Mouse (Mus musculus) forebrain, embryonic 12.5 days (tissue): Measurements from ENCODE around the gene Tepp. TPM values are rescaled to one million over a fixed set of nuclear protein-coding genes. Genes with fewer than 3 reads are reported as not detected.

ENCODE experiments used
- ATAC-seq: fragments of 200-750 bp; cut with Nextera tagmentation; 2 replicates; pipeline ENCODE4 v1.8.0; 2017; ENCODE audit warnings: moderate TSS enrichment; ENCODE audit not compliant: low FRiP score
- H3K27ac ChIP-seq: fragments of 300-500 bp; sonication (generic); 2 replicates; pipeline ENCODE4 v1.5.1; 2016; ENCODE audit warnings: mild to moderate bottlenecking
- H3K27me3 ChIP-seq: fragments of 300-500 bp; sonication (generic); 2 replicates; pipeline ENCODE4 v1.6.1; 2016; ENCODE audit warnings: mild to moderate bottlenecking
- H3K36me3 ChIP-seq: fragments of 300-500 bp; sonication (generic); replicated peaks from 2 replicates; pipeline ENCODE4 v1.6.1; 2016; ENCODE audit warnings: mild to moderate bottlenecking
- H3K4me1 ChIP-seq: fragments of 300-500 bp; sonication (generic); 2 replicates; pipeline ENCODE4 v1.6.1; 2016
- H3K4me2 ChIP-seq: fragments of 300-500 bp; sonication (generic); 2 replicates; pipeline ENCODE4 v1.6.1; 2016; ENCODE audit warnings: mild to moderate bottlenecking, moderate library complexity
- H3K4me3 ChIP-seq: fragments of 300-500 bp; sonication (generic); replicated peaks from 2 replicates; pipeline ENCODE4 v1.5.1; 2016; ENCODE audit warnings: mild to moderate bottlenecking
- H3K9ac ChIP-seq: fragments of 300-500 bp; sonication (generic); 2 replicates; pipeline ENCODE4 v1.6.1; 2016; ENCODE audit warnings: mild to moderate bottlenecking
- H3K9me3 ChIP-seq: fragments of 300-500 bp; sonication (generic); 2 replicates; pipeline ENCODE4 v1.6.1; 2016
- WGBS: fragments of 180-500 bp; shearing (Covaris S2); methylation state at CpG from one replicate; pipeline ENCODE4 v1.1.7; 2016; 5-methylcytosine and 5-hydroxymethylcytosine counted together
- polyA plus RNA-seq: library from polyadenylated mRNA; unstranded; fragments of >200 nt; fragmentation: Nextera tagmentation; extraction: Ambion mirVana; gene quantifications from 2 replicates; pipeline ENCODE4 v1.2.1, GENCODE M21; 2016

Tepp gene
- not detected in 2 replicates for polyA plus RNA-seq

DNA sequence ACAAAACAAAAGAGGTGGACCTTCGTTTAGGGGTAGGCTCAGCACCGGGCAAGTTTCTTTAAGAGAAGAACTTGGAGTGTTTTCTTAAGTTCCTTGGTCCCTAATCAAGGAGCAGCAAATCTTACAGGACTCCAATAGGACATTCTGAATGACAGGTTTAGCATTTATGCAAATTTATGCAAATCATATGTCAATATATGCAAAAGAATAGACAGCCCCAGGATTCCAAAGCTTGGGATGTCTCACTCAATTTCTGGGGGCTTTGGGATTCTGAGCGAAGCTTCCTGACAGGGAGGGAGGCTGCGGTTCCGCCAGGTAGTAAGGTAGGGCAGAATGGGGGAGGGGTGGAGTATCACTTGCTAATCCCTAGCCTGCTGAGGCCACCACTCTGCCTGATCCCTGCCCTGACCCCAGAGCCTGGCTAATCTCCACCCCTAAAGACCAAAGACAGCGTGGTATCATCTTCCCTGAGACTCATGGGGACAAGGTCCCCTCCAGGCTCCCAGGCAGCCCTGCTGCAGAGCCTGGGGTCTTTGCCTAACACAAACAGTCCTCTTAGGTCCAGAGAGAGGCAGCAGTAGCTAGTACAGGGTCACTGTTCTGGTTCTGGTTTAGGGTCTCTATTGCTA, at the start of gene Tepp:
TSS of gene Tepp (plus strand) at position 225 of the 629 bp plus-strand sequence.
- peak; percentile 36 for ATAC-seq
- no peaks in the 10 kb centered on the region for H3K36me3 ChIP-seq
- no peaks in the 10 kb centered on the region for H3K27me3 ChIP-seq
- H3K9ac ChIP-seq: no peak within 1 kb of the TSS
- no peak within 1 kb of the TSS for H3K27ac ChIP-seq
- H3K4me1 ChIP-seq: peaks cover 16% of the 10 kb centered on the region
- no peak within 1 kb of the TSS for H3K4me2 ChIP-seq
- H3K9me3 ChIP-seq: no peaks in the 10 kb centered on the region
- H3K4me3 ChIP-seq: no peak within 1 kb of the TSS
- WGBS: 9% methylated on average over 6 of the region's 6 CpGs

DNA sequence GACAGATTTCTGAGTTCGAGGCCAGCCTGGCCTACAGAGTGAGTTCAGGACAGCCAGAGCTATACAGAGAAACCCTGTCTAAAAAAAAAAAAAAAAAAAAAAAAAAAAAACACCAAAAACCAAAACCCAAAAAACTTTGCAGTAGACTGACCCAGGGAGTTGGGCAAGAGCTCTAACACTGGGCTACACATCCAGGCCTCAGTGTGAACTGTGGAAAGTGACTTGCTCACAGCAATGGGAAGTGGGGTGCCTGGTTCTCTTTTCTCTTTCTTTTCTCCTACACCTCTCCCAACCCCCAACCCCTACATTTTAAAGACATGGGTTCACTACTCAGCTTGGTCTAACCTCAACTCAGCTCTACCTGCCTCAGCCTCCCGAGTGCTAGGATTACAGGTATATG, 48.2 kb upstream of the Tepp start:
- WGBS: 77% methylated on average over 2 of the region's 2 CpGs
- ATAC-seq: no peak
- Histone ChIP-seq H3K4me2 (no peak overlapping the region), H3K9ac (no peak overlapping the region), H3K9me3 (no peaks in the 10 kb centered on the region; the same call in 1 of the 2 replicates), H3K36me3 (no peaks in the 10 kb centered on the region), H3K27ac (no peak overlapping the region), H3K4me3 (no peak overlapping the region), H3K27me3 (no peaks in the 10 kb centered on the region), H3K4me1 (no peaks in the 10 kb centered on the region)

DNA sequence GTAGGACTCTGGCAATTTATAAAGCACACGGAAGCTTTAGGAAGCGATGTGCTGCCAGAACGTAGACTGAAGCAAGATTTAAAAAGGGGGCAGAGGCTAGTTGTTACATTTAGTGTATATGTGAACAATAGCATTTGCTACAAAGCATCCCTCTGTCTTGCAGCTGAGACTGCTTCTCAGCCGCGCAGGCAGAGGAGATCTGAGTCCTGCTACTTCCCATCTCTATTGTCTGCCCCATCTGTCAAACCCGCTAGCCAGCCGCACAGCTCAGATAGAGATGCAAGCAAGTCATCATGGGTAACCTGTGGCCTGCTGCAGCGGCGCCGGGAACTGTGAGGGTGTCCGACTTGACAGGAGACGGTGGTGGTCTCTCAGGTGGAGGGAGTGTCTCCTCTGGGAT, 39.9 kb upstream of the Tepp start:
- Histone ChIP-seq H3K36me3 (no peaks in the 10 kb centered on the region), H3K9ac (no peak overlapping the region), H3K4me3 (no peak overlapping the region), H3K27me3 (no peaks in the 10 kb centered on the region), H3K27ac (no peak overlapping the region), H3K9me3 (no peaks in the 10 kb centered on the region), H3K4me1 (no peaks in the 10 kb centered on the region), H3K4me2 (no peak overlapping the region)
- 66% methylated on average over 12 of the region's 12 CpGs for WGBS
- ATAC-seq: no peak

DNA sequence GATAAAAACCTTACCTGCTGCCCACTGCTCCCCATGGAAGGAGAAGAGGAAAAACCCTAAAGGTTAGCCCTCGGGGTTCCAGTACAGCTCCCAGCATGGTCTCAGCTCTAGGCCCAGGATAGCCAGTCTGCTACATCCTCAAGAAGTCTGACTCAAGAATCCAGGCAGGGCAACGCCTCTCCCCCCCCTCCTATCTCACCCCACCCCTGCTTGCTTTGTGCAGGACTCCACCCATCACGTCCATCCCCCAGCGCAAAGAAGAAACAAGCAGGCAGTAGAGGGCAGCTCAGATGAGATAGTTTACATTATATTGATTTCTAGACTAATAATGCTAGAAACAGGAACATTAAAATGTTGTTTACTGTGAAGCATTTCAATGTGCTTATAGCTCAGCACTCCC, 38.5 kb upstream of the Tepp start:
- Histone ChIP-seq H3K27me3 (no peaks in the 10 kb centered on the region), H3K27ac (no peak overlapping the region), H3K4me1 (no peaks in the 10 kb centered on the region), H3K9me3 (no peaks in the 10 kb centered on the region), H3K36me3 (no peaks in the 10 kb centered on the region), H3K4me2 (no peak overlapping the region), H3K4me3 (no peak overlapping the region), H3K9ac (no peak overlapping the region)
- WGBS: 37% methylated on average over 4 of the region's 4 CpGs
- ATAC-seq: no peak

DNA sequence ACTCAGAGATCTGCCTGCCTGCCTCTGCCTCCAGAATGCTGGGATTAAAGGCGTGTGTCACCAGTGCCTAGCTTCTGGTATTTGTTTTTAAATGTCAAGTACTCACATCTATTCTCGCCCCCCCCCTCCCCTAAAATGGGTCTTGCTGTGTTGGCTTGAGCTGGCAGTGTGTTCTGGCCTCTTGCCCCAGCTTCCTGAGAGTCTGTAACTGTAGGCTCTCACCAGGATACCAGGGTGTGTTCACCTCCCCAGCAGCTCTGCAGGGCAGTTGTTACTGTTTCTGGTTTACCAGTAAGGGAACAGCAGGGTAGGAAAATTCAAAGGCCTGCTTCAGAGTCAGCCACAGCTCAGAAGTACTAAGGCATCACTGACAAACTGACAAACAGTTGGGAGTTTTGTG, 37.5 kb upstream of the Tepp start:
- Histone ChIP-seq H3K27ac (no peak overlapping the region), H3K4me1 (no peaks in the 10 kb centered on the region), H3K9ac (no peak overlapping the region), H3K9me3 (no peaks in the 10 kb centered on the region), H3K4me2 (no peak overlapping the region), H3K36me3 (no peaks in the 10 kb centered on the region), H3K4me3 (no peak overlapping the region), H3K27me3 (no peaks in the 10 kb centered on the region)
- no peak for ATAC-seq
- 51% methylated on average over 2 of the region's 2 CpGs for WGBS

DNA sequence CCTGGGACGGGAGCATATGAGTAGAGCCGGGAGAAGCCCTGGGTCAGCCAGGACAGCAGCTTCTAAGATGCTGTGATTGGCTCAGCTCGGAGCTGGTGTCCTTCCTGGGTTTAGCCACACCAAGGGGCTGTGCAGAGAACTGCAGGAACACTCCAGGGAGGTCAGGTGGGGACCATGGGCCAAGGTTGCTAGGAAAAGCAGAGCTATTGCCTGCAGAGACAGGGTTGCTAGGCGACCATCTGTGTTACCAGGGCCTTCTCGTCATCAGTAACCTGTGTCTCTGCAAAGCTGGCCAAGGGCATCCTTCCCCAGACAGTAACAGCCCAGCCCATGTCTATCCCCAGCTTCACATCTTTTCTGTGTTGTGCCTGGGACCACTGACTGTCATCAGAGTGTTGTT, 28.9 kb upstream of the Tepp start:
- 0 out of 2 replicates have a peak, but pooled peaks have one; percentile 61 for ATAC-seq
- no peak overlapping the region for H3K4me2 ChIP-seq
- no peak overlapping the region for H3K9ac ChIP-seq
- WGBS: 61% methylated on average over 5 of the region's 5 CpGs
- H3K36me3 ChIP-seq: no peaks in the 10 kb centered on the region
- H3K9me3 ChIP-seq: no peaks in the 10 kb centered on the region
- H3K4me3 ChIP-seq: no peak overlapping the region
- peaks cover 3% of the 10 kb centered on the region; the same call in 1 of the 2 replicates for H3K4me1 ChIP-seq
- H3K27ac ChIP-seq: no peak overlapping the region
- H3K27me3 ChIP-seq: no peaks in the 10 kb centered on the region

DNA sequence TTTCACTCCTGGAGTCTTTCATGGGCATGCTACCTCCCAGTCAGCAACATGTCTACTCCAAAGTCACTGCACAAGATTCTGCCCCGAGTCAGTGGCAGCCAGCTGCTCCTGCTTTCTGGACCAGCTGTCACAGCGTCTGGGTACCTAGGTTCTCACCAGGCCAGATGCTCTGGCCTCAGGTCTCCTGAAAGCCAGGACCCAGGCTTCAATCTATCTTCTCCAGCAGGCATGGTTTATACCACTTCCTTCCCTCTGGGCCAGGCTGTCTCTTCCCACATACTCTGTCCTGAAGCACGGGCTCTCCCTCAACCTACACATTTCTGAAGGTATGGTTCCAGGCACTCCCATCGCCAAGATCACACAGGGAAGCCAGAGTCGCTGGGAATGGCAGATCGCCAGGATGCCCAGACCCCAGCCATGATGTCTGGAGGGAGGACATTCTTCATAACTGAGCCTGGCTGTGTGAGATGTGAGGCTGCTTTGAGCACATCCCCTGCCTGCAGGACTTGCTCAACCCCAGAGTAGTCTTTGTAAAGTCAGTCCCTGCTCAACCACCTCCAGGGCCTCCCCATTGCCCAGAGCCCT, 21.2 kb upstream of the Tepp start:
- Histone ChIP-seq H3K36me3 (no peaks in the 10 kb centered on the region), H3K4me2 (no peak overlapping the region), H3K27me3 (no peaks in the 10 kb centered on the region), H3K4me3 (no peak overlapping the region), H3K9me3 (no peaks in the 10 kb centered on the region), H3K9ac (no peak overlapping the region), H3K27ac (no peak overlapping the region), H3K4me1 (no peaks in the 10 kb centered on the region)
- 84% methylated on average over 6 of the region's 6 CpGs for WGBS
- ATAC-seq: no peak

DNA sequence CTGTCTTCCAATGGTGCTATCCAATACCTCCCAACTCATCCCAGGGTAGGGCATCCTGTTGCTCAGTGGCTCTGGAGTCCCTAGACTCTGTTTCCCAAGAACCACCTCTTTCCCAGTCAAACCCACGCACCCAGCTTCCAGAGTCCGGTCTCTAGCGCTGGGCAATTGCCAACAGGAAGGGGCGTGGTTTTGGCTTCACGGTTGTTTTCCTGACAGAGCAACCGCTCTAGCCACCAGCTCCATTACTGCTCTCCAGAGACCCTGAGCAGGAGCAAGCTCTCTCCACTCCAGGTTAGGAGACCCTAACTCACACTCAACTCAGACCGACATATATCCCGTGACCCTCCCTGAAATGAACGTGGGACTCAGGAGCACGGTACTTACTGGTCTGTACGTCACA, 17.2 kb upstream of the Tepp start:
- no peak overlapping the region for H3K4me2 ChIP-seq
- no peaks in the 10 kb centered on the region for H3K36me3 ChIP-seq
- H3K27ac ChIP-seq: no peak overlapping the region
- ATAC-seq: no peak
- no peaks in the 10 kb centered on the region for H3K27me3 ChIP-seq
- 0 out of 2 replicates have a peak, but pooled peaks cover 2% of the 10 kb centered on the region for H3K4me1 ChIP-seq
- H3K9me3 ChIP-seq: no peaks in the 10 kb centered on the region
- no peak overlapping the region for H3K9ac ChIP-seq
- no peak overlapping the region for H3K4me3 ChIP-seq
- 86% methylated on average over 11 of the region's 11 CpGs for WGBS

DNA sequence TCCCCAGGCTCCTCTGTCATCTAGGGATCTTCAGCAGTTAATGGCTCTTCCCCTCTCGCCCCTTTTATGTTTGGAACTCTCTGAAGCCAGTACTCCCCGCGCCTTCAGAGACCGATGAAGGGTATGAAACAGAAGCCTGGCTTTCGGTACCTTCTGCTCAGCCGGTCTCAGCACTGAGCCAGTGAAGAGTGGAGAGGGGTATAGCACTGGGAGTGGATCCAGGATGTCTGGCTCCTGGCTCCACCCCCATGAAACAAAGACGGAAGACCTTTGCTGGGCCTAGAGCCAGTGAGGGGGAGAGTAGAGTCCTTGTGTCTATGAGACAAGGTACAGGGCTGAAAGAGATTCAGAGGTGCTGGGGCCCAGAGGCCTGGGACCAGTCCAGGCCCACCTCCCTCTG, 16.5 kb upstream of the Tepp start:
- H3K9ac ChIP-seq: no peak overlapping the region
- no peak overlapping the region for H3K27ac ChIP-seq
- H3K9me3 ChIP-seq: no peaks in the 10 kb centered on the region
- 0 out of 2 replicates have a peak, but pooled peaks cover 2% of the 10 kb centered on the region for H3K4me1 ChIP-seq
- no peak overlapping the region for H3K4me2 ChIP-seq
- no peaks in the 10 kb centered on the region for H3K36me3 ChIP-seq
- H3K27me3 ChIP-seq: no peaks in the 10 kb centered on the region
- 81% methylated on average over 7 of the region's 7 CpGs for WGBS
- no peak overlapping the region for H3K4me3 ChIP-seq
- ATAC-seq: no peak

DNA sequence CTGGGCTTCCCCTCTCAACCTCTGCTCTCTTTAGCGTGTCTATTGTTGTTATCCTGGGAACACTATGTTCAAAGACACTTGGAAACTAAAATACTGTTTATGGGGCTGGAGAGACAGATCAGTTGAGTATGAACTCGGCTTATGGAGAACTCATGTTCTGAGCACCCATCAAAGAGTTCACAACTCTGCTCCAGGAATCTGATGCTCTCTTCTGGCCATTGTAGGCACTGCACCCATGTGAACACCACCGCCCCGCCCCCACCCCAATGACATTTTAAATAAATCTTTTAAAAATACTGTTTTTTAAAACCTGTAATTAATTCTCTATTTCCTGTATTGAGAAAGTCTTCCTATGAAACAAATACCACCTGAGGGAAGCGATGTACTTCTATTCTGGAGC, 8.0 kb upstream of the Tepp start:
- Histone ChIP-seq H3K9me3 (no peaks in the 10 kb centered on the region), H3K4me3 (no peak overlapping the region), H3K27ac (no peak overlapping the region), H3K36me3 (no peaks in the 10 kb centered on the region), H3K4me1 (peaks cover 3% of the 10 kb centered on the region), H3K4me2 (no peak overlapping the region), H3K27me3 (no peaks in the 10 kb centered on the region), H3K9ac (no peak overlapping the region)
- ATAC-seq: no peak
- 23% methylated on average over 5 of the region's 5 CpGs for WGBS

DNA sequence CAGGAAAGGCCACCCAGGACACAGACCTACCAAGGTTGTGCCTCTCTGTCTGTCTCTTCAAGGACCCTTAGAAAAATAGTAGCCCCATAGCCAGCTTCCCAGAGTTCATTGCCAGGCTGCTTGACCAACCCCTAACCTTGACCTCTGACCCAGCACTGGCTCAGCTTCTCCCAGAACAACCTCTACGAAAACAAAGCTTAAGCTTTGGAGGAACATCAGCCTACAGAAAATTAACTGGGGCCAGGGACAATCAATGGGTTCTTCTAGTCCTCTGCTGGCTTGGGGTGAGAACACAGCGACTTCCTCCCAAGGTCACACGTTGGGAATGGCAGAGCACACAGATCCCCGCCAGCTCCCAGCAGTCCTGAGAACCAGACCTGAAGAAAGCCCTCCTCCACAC, 4.8 kb upstream of the Tepp start:
- Histone ChIP-seq H3K9ac (no peak overlapping the region), H3K4me3 (no peak overlapping the region), H3K9me3 (no peaks in the 10 kb centered on the region), H3K36me3 (no peaks in the 10 kb centered on the region), H3K4me2 (no peak overlapping the region), H3K27ac (no peak overlapping the region), H3K4me1 (peaks cover 5% of the 10 kb centered on the region), H3K27me3 (no peaks in the 10 kb centered on the region)
- ATAC-seq: no peak
- 82% methylated on average over 4 of the region's 4 CpGs for WGBS

DNA sequence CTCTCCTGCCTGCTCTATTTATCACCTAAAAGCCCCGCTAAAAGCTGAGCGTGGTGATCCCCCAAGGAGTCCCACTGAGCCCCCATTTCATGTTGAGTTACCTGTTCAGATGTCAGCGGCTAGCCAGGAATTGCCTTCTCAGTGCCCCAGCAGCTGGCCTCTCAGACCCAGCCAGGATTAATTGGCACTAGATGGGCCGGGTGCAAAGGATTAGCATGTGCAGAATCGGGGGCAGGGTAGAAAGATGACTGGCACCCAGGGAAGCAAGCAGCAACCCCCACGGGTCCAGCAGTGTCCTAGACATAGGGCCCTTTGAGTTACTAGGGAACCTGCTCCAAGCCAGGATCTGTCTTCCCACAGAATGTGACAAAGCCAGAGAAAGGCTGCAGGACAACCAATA, 3.9 kb upstream of the Tepp start, which contains the start of gene Cngb1:
TSS of gene Cngb1 (minus strand) at position 155 of the 400 bp plus-strand sequence.
- no peaks in the 10 kb centered on the region for H3K27me3 ChIP-seq
- H3K4me1 ChIP-seq: peaks cover 14% of the 10 kb centered on the region
- H3K36me3 ChIP-seq: no peaks in the 10 kb centered on the region
- ATAC-seq: no peak
- 47% methylated on average over 6 of the region's 6 CpGs for WGBS
- no peak within 1 kb of the TSS for H3K4me2 ChIP-seq
- no peak within 1 kb of the TSS for H3K4me3 ChIP-seq
- H3K27ac ChIP-seq: no peak within 1 kb of the TSS
- no peaks in the 10 kb centered on the region for H3K9me3 ChIP-seq
- H3K9ac ChIP-seq: no peak within 1 kb of the TSS

DNA sequence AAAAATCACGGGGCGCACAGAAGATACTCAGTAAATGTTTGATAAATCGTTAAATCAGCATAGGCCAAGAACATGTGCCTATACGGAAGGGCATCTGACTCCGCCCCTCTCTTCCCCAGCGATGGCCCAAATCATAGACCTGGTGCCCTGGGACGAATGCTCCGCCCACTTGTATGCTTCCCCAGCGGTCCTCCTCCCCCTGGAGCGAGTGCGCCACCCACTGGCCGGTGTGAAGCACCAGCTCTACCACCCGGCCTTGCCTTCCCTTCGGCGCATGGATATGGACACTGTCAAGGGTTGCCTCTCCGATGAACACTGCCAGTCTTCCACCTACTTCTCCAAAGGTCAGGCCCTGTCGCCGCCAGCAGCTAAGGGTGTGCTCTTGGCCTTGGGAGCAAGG, 2.5 kb downstream of the Tepp start:
- no peak for ATAC-seq
- no peak overlapping the region for H3K4me2 ChIP-seq
- 64% methylated on average over 18 of the region's 18 CpGs for WGBS
- H3K9ac ChIP-seq: no peak overlapping the region
- no peaks in the 10 kb centered on the region for H3K27me3 ChIP-seq
- no peaks in the 10 kb centered on the region for H3K9me3 ChIP-seq
- H3K4me1 ChIP-seq: peaks cover 16% of the 10 kb centered on the region
- no peak overlapping the region for H3K4me3 ChIP-seq
- no peaks in the 10 kb centered on the region for H3K36me3 ChIP-seq
- no peak overlapping the region for H3K27ac ChIP-seq
